Mouse (Mus musculus) kidney, postnatal 0 days (tissue): ENCODE results near the gene Arhgef2. TPM values are rescaled to one million over a fixed set of nuclear protein-coding genes. Genes with fewer than 3 reads are reported as not detected.

ENCODE experiments used
- ATAC-seq: fragments of 200-750 bp; cut with Nextera tagmentation; replicated peaks from 2 replicates; pipeline ENCODE4 v1.8.0; 2017; ENCODE audit warnings: low read depth, moderate number of reproducible peaks, moderate TSS enrichment, moderate library complexity; ENCODE audit not compliant: low FRiP score
- DNase-seq: peaks from one replicate; pipeline ENCODE4 v3.0.0-alpha.2; 2016; ENCODE audit warnings: low spot score
- H3K27ac ChIP-seq: fragments of 300-500 bp; sonication (generic); 2 replicates; pipeline ENCODE4 v1.5.1; 2014; ENCODE audit warnings: mild to moderate bottlenecking
- H3K27me3 ChIP-seq: fragments of 300-500 bp; sonication (generic); 2 replicates; pipeline ENCODE4 v1.6.1; 2014; ENCODE audit warnings: low read length, mixed read lengths; ENCODE audit not compliant: insufficient read depth
- H3K36me3 ChIP-seq: fragments of 300-500 bp; sonication (generic); 2 replicates; pipeline ENCODE4 v1.6.1; 2014; ENCODE audit warnings: low read length, mixed read lengths; ENCODE audit not compliant: insufficient read depth
- H3K4me1 ChIP-seq: fragments of 300-500 bp; sonication (generic); replicated peaks from 2 replicates; pipeline ENCODE4 v1.6.1; 2014; ENCODE audit warnings: antibody characterized with exemption, low read length, mixed read lengths; ENCODE audit not compliant: insufficient read depth
- H3K4me2 ChIP-seq: fragments of 300-500 bp; sonication (generic); 2 replicates; pipeline ENCODE4 v1.6.1; 2014; ENCODE audit warnings: mild to moderate bottlenecking, low read length, moderate library complexity, mixed read lengths
- H3K4me3 ChIP-seq: fragments of 300-500 bp; sonication (generic); replicated peaks from 2 replicates; pipeline ENCODE4 v1.5.1; 2014; ENCODE audit warnings: low read depth, low read length
- H3K9ac ChIP-seq: fragments of 300-500 bp; sonication (generic); 2 replicates; pipeline ENCODE4 v1.6.1; 2014; ENCODE audit warnings: low read depth, low read length
- H3K9me3 ChIP-seq: fragments of 300-500 bp; sonication (generic); replicated peaks from 2 replicates; pipeline ENCODE4 v1.6.1; 2016; ENCODE audit warnings: low read length, inconsistent platforms, mixed read lengths
- CTCF ChIP-seq: IDR thresholded peaks from 2 replicates; pipeline ENCODE4 v1.5.1; 2016; ENCODE audit warnings: antibody characterized with exemption, low read depth, mild to moderate bottlenecking, moderate library complexity
- WGBS: fragments of 180-500 bp; shearing (Covaris S2); extraction: QIAGEN DNeasy Blood & Tissue Kit; methylation state at CpG from one replicate; pipeline ENCODE4 v1.1.7; 2014; 5-methylcytosine and 5-hydroxymethylcytosine counted together
- polyA plus RNA-seq: library from polyadenylated mRNA; unstranded; fragments of >200 nt; fragmentation: Nextera tagmentation; extraction: Ambion mirVana; gene quantifications from 2 replicates; pipeline ENCODE4 v1.2.1, GENCODE M21; 2015

Arhgef2 gene
- polyA plus RNA-seq, 1 experiment from 2014 or later = 53.7 TPM

- no peaks in the 10 kb centered on the region for H3K9me3 ChIP-seq
- peaks cover 38% of the 10 kb centered on the region for H3K36me3 ChIP-seq
- 93% methylated on average over 6 of the region's 6 CpGs for WGBS
- H3K27ac ChIP-seq = no peak overlapping the region
- no peak overlapping the region for H3K4me3 ChIP-seq
- no peak overlapping the region for H3K4me2 ChIP-seq
- H3K27me3 ChIP-seq = no peaks in the 10 kb centered on the region
- TF ChIP-seq CTCF = no peak
- H3K9ac ChIP-seq = no peak overlapping the region
- H3K4me1 ChIP-seq = no peaks in the 10 kb centered on the region
- ATAC-seq = no peak
- DNase-seq = no peak
Observed at GRCm38 (mm10) chr3:88585769-88586168, 20.0 kb upstream of the Arhgef2 start.

DNA sequence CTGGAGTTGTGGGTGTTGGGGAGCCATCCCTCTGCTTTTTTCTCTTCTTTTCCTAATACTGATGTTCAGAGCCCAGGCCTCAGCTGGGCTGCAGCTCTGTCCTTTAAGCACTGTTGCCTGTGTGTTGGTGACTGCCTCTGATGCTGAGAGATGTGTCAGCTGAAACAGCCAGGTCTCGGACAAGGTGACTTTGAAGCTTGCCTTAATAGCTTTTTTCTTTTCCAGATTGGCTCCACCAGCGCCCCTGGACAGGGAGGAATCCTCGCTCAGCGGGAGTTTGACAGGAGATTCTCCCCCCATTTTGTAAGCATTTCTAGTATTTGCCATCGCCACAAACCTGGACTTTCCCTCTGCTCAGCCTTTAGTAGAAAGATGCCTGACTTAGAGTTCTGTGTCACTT lies 19.1 kb upstream of the Arhgef2 start:
- no peak overlapping the region for H3K27ac ChIP-seq
- 95% methylated on average over 5 of the region's 5 CpGs for WGBS
- no peak for ATAC-seq
- TF ChIP-seq CTCF = no peak
- H3K4me3 ChIP-seq = no peak overlapping the region
- no peaks in the 10 kb centered on the region for H3K9me3 ChIP-seq
- peaks cover 38% of the 10 kb centered on the region for H3K36me3 ChIP-seq
- DNase-seq = no peak
- H3K4me2 ChIP-seq = no peak overlapping the region
- H3K27me3 ChIP-seq = no peaks in the 10 kb centered on the region
- H3K9ac ChIP-seq = no peak overlapping the region
- 0 out of 2 replicates have a peak, but pooled peaks cover 3% of the 10 kb centered on the region for H3K4me1 ChIP-seq

DNA sequence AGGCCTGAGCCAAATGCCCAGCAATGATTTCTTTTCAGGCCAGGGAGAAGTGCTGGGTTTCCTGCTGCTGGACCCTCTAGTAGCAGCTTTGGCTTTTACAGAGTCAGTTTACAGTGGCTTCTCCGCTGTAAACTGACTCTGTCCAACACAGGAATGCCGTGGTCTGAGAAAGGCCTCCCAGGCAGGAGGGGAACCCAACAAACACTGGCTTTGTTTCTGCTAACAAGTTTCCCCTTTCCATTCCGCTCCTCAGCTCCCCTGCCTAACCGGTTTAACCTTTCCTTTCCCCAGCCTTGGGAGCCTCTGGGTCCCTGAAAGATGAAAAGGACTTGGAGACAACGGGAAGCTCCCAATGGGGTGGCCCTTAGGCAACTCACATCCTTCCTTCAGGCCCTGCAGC lies 15.5 kb upstream of the Arhgef2 start:
- Histone ChIP-seq H3K4me3 (no peak overlapping the region), H3K9ac (no peak overlapping the region), H3K4me1 (peaks cover 18% of the 10 kb centered on the region), H3K27ac (no peak overlapping the region), H3K27me3 (no peaks in the 10 kb centered on the region), H3K36me3 (peaks cover 24% of the 10 kb centered on the region), H3K9me3 (no peaks in the 10 kb centered on the region), H3K4me2 (no peak overlapping the region)
- 19% methylated on average over 5 of the region's 5 CpGs for WGBS
- no peak for TF ChIP-seq CTCF
- no peak for ATAC-seq
- DNase-seq = peak; percentile 20

- Histone ChIP-seq H3K27me3 (no peaks in the 10 kb centered on the region), H3K9ac (no peak overlapping the region), H3K36me3 (peaks cover 18% of the 10 kb centered on the region), H3K4me2 (no peak overlapping the region), H3K9me3 (no peaks in the 10 kb centered on the region), H3K4me1 (peaks cover 18% of the 10 kb centered on the region), H3K4me3 (no peak overlapping the region), H3K27ac (no peak overlapping the region)
- no peak for DNase-seq
- WGBS = 36% methylated on average over 3 of the region's 3 CpGs
- 0 out of 2 replicates have a peak, but pooled peaks have one; percentile 37 for ATAC-seq
- no peak for TF ChIP-seq CTCF
Observed at GRCm38 (mm10) chr3:88591044-88591443, 14.7 kb upstream of the Arhgef2 start.

DNA sequence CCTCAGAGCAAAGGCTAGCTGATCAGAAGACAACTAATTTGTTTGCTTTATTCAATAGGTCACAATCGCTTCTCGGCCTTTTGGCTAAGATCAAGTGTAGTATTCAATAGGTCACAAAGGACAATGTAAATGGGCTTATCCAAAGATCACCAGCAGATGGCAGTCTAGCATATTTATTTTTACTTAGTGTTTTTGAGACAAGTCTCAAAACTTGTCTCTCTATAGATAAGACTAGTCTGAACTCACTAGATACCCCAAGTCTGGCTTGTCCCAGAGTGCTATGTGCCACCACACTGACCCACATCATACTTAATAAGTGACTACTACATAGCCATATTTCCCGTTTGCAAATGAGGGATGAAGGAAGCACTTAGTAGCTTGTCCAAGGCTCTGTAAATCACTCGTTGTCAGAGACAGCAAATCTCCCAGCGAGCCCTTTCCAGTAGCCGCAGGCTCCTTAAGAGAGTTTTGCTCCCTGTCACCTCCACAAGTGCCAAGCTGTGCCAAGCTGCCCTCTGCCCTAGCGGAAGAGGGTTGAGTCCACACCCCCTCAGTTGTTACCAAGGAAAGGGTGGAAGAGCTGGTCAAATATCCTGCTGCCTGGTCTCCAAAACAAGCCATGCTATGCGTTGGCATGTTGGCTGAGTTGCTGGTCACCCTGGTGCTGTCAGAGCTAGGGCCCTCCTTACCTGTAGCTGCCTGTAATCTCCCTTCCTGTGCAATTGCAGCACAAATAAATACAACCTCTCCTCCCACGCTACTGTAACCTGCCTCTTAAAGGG lies 13.6 kb upstream of the Arhgef2 start:
- no peaks in the 10 kb centered on the region for H3K27me3 ChIP-seq
- H3K9me3 ChIP-seq = no peaks in the 10 kb centered on the region
- H3K4me3 ChIP-seq = no peak overlapping the region
- H3K9ac ChIP-seq = 0 out of 2 replicates have a peak overlapping the region, but pooled peaks have one; percentile 37
- no peak overlapping the region for H3K27ac ChIP-seq
- H3K4me2 ChIP-seq = peak overlapping the region; percentile 36
- peak; percentile 86 for DNase-seq
- peak; percentile 75 for TF ChIP-seq CTCF
- H3K4me1 ChIP-seq = peaks cover 18% of the 10 kb centered on the region
- ATAC-seq = no peak
- H3K36me3 ChIP-seq = peaks cover 11% of the 10 kb centered on the region
- 16% methylated on average over 9 of the region's 9 CpGs for WGBS

- H3K4me3 ChIP-seq = no peak overlapping the region
- 63% methylated on average over 10 of the region's 10 CpGs for WGBS
- H3K27ac ChIP-seq = no peak overlapping the region
- peaks cover 18% of the 10 kb centered on the region for H3K4me1 ChIP-seq
- DNase-seq = no peak
- no peaks in the 10 kb centered on the region for H3K27me3 ChIP-seq
- 0 out of 2 replicates have a peak, but pooled peaks have one; percentile 22 for ATAC-seq
- peaks cover 2% of the 10 kb centered on the region; the same call in 1 of the 2 replicates for H3K36me3 ChIP-seq
- H3K9ac ChIP-seq = peak overlapping the region; percentile 37; the same call in 1 of the 2 replicates
- no peak overlapping the region for H3K4me2 ChIP-seq
- TF ChIP-seq CTCF = no peak
- no peaks in the 10 kb centered on the region for H3K9me3 ChIP-seq
Observed at GRCm38 (mm10) chr3:88592942-88593576, 12.7 kb upstream of the Arhgef2 start.
